Mouse (Mus musculus): Measurements from ENCODE around the gene BC030867. TPM values are rescaled to one million over a fixed set of nuclear protein-coding genes. Genes with fewer than 3 reads are reported as not detected.

BC030867 gene
- polyA plus RNA-seq, 1 experiment from 2014 or later, result 26.9 TPM

- 11% methylated on average over 9 of the region's 9 CpGs for WGBS
Measured at GRCm38 (mm10) chr11:102249351-102250090, 839 bp downstream of the BC030867 start.

GRCm38 (mm10) chr11:102257514-102257913 lies 8.8 kb downstream of the BC030867 start:
- Histone ChIP-seq H3K4me2 (ENCODE audit: low read depth, severe bottlenecking) (no peak overlapping the region), H3K27me3 (ENCODE audit: control insufficient read depth, insufficient read depth, low read length) (no peaks in the 10 kb centered on the region), H3K4me1 (ENCODE audit: control insufficient read depth, insufficient read depth, low read length) (peaks cover 3% of the 10 kb centered on the region; the same call in 1 of the 2 replicates), H3K36me3 (ENCODE audit: control insufficient read depth, insufficient read depth, low read length) (peaks cover 21% of the 10 kb centered on the region), H3K27ac (replicated peaks; ENCODE audit: low read depth, low read length) (no peak overlapping the region), H3K9ac (ENCODE audit: low read length) (no peak overlapping the region), H3K9me3 (ENCODE audit: control insufficient read depth, low read length) (no peaks in the 10 kb centered on the region), H3K4me3 (ENCODE audit: low read depth, low read length) (no peak overlapping the region)
- WGBS, result 36% methylated on average over 9 of the region's 9 CpGs
- DNase-seq (ENCODE audit: low spot score) (peak; percentile 67), ATAC-seq (ENCODE audit: insufficient number of reproducible peaks, low FRiP score, low TSS enrichment, low read depth) (no peak)

More at GRCm38 (mm10) chr11:102249351-102250090, 839 bp downstream of the BC030867 start:
- H3K4me1 ChIP-seq (ENCODE audit: control insufficient read depth, insufficient read depth, low read length), result peaks cover 8% of the 10 kb centered on the region; the same call in 1 of the 2 replicates
- H3K4me2 ChIP-seq (ENCODE audit: low read depth, severe bottlenecking), result peak overlapping the region; percentile 80
- H3K27ac ChIP-seq (replicated peaks; ENCODE audit: low read depth, low read length), result peak overlapping the region; percentile 64; the same call in 1 of the 2 replicates
- H3K27me3 ChIP-seq (ENCODE audit: control insufficient read depth, insufficient read depth, low read length), result no peaks in the 10 kb centered on the region
- DNase-seq (ENCODE audit: low spot score) (no peak), ATAC-seq (ENCODE audit: insufficient number of reproducible peaks, low FRiP score, low TSS enrichment, low read depth) (no peak)
- H3K9me3 ChIP-seq (ENCODE audit: control insufficient read depth, low read length), result no peaks in the 10 kb centered on the region
- H3K4me3 ChIP-seq (ENCODE audit: low read depth, low read length), result peak overlapping the region; percentile 83
- 0 out of 2 replicates have a peak, but pooled peaks cover 2% of the 10 kb centered on the region for H3K36me3 ChIP-seq (ENCODE audit: control insufficient read depth, insufficient read depth, low read length)
- H3K9ac ChIP-seq (ENCODE audit: low read length), result peak overlapping the region; percentile 73

GRCm38 (mm10) chr11:102258095-102258494 lies 9.4 kb downstream of the BC030867 start:
- Histone ChIP-seq H3K9me3 (ENCODE audit: control insufficient read depth, low read length) (no peaks in the 10 kb centered on the region), H3K9ac (ENCODE audit: low read length) (no peak overlapping the region), H3K36me3 (ENCODE audit: control insufficient read depth, insufficient read depth, low read length) (peaks cover 21% of the 10 kb centered on the region), H3K27ac (replicated peaks; ENCODE audit: low read depth, low read length) (no peak overlapping the region), H3K4me3 (ENCODE audit: low read depth, low read length) (no peak overlapping the region), H3K4me1 (ENCODE audit: control insufficient read depth, insufficient read depth, low read length) (peaks cover 3% of the 10 kb centered on the region; the same call in 1 of the 2 replicates), H3K4me2 (ENCODE audit: low read depth, severe bottlenecking) (no peak overlapping the region), H3K27me3 (ENCODE audit: control insufficient read depth, insufficient read depth, low read length) (no peaks in the 10 kb centered on the region)
- 85% methylated on average over 6 of the region's 6 CpGs for WGBS
- ATAC-seq (ENCODE audit: insufficient number of reproducible peaks, low FRiP score, low TSS enrichment, low read depth), result no peak
- no peak for DNase-seq (ENCODE audit: low spot score)

- no peak for DNase-seq (ENCODE audit: low spot score)
- no peak overlapping the region for H3K27ac ChIP-seq (replicated peaks; ENCODE audit: low read depth, low read length)
- H3K9me3 ChIP-seq (ENCODE audit: control insufficient read depth, low read length), result no peaks in the 10 kb centered on the region
- no peak for ATAC-seq (ENCODE audit: insufficient number of reproducible peaks, low FRiP score, low TSS enrichment, low read depth)
- H3K4me1 ChIP-seq (ENCODE audit: control insufficient read depth, insufficient read depth, low read length), result peaks cover 3% of the 10 kb centered on the region; the same call in 1 of the 2 replicates
- no peaks in the 10 kb centered on the region for H3K27me3 ChIP-seq (ENCODE audit: control insufficient read depth, insufficient read depth, low read length)
- H3K4me2 ChIP-seq (ENCODE audit: low read depth, severe bottlenecking), result no peak overlapping the region
- H3K4me3 ChIP-seq (ENCODE audit: low read depth, low read length), result no peak overlapping the region
- peaks cover 21% of the 10 kb centered on the region for H3K36me3 ChIP-seq (ENCODE audit: control insufficient read depth, insufficient read depth, low read length)
- no peak overlapping the region for H3K9ac ChIP-seq (ENCODE audit: low read length)
- 90% methylated on average over 3 of the region's 3 CpGs for WGBS
Measured at GRCm38 (mm10) chr11:102258521-102258920, 9.8 kb downstream of the BC030867 start.

- no peak overlapping the region for H3K27ac ChIP-seq (replicated peaks; ENCODE audit: low read depth, low read length)
- WGBS, result 95% methylated on average over 7 of the region's 7 CpGs
Measured at GRCm38 (mm10) chr11:102263211-102263610, 14.5 kb downstream of the BC030867 start.

GRCm38 (mm10) chr11:102265816-102266215 lies 17.1 kb downstream of the BC030867 start:
- DNase-seq (ENCODE audit: low spot score) (no peak), ATAC-seq (ENCODE audit: insufficient number of reproducible peaks, low FRiP score, low TSS enrichment, low read depth) (no peak)
- Histone ChIP-seq H3K4me1 (ENCODE audit: control insufficient read depth, insufficient read depth, low read length) (no peaks in the 10 kb centered on the region), H3K4me2 (ENCODE audit: low read depth, severe bottlenecking) (no peak overlapping the region), H3K4me3 (ENCODE audit: low read depth, low read length) (no peak overlapping the region), H3K9me3 (ENCODE audit: control insufficient read depth, low read length) (no peaks in the 10 kb centered on the region), H3K36me3 (ENCODE audit: control insufficient read depth, insufficient read depth, low read length) (peaks cover 14% of the 10 kb centered on the region), H3K9ac (ENCODE audit: low read length) (peak overlapping the region; percentile 7; the same call in 1 of the 2 replicates), H3K27ac (replicated peaks; ENCODE audit: low read depth, low read length) (no peak overlapping the region), H3K27me3 (ENCODE audit: control insufficient read depth, insufficient read depth, low read length) (no peaks in the 10 kb centered on the region)
- WGBS, result 60% methylated on average over 14 of the region's 14 CpGs

More at GRCm38 (mm10) chr11:102263211-102263610, 14.5 kb downstream of the BC030867 start:
- no peak for DNase-seq (ENCODE audit: low spot score)
- no peak for ATAC-seq (ENCODE audit: insufficient number of reproducible peaks, low FRiP score, low TSS enrichment, low read depth)
- Histone ChIP-seq H3K4me1 (ENCODE audit: control insufficient read depth, insufficient read depth, low read length) (no peaks in the 10 kb centered on the region), H3K4me2 (ENCODE audit: low read depth, severe bottlenecking) (no peak overlapping the region), H3K9ac (ENCODE audit: low read length) (no peak overlapping the region), H3K36me3 (ENCODE audit: control insufficient read depth, insufficient read depth, low read length) (peaks cover 20% of the 10 kb centered on the region), H3K9me3 (ENCODE audit: control insufficient read depth, low read length) (no peaks in the 10 kb centered on the region), H3K4me3 (ENCODE audit: low read depth, low read length) (no peak overlapping the region), H3K27me3 (ENCODE audit: control insufficient read depth, insufficient read depth, low read length) (no peaks in the 10 kb centered on the region)

GRCm38 (mm10) chr11:102266631-102267355 lies 18.1 kb downstream of the BC030867 start:
- no peaks in the 10 kb centered on the region for H3K9me3 ChIP-seq (ENCODE audit: control insufficient read depth, low read length)
- no peaks in the 10 kb centered on the region for H3K27me3 ChIP-seq (ENCODE audit: control insufficient read depth, insufficient read depth, low read length)
- no peaks in the 10 kb centered on the region for H3K4me1 ChIP-seq (ENCODE audit: control insufficient read depth, insufficient read depth, low read length)
- no peak overlapping the region for H3K4me3 ChIP-seq (ENCODE audit: low read depth, low read length)
- H3K27ac ChIP-seq (replicated peaks; ENCODE audit: low read depth, low read length), result no peak overlapping the region; the same call in 1 of the 2 replicates
- ATAC-seq (ENCODE audit: insufficient number of reproducible peaks, low FRiP score, low TSS enrichment, low read depth), result no peak
- no peak for DNase-seq (ENCODE audit: low spot score)
- H3K36me3 ChIP-seq (ENCODE audit: control insufficient read depth, insufficient read depth, low read length), result peaks cover 14% of the 10 kb centered on the region
- 89% methylated on average over 8 of the region's 8 CpGs for WGBS
- peak overlapping the region; percentile 37; the same call in 1 of the 2 replicates for H3K9ac ChIP-seq (ENCODE audit: low read length)
- H3K4me2 ChIP-seq (ENCODE audit: low read depth, severe bottlenecking), result no peak overlapping the region

- 12% methylated on average over 11 of the region's 11 CpGs for WGBS
- Histone ChIP-seq H3K27ac (replicated peaks; ENCODE audit: low read depth, low read length) (no peak overlapping the region; the same call in 1 of the 2 replicates), H3K9me3 (ENCODE audit: control insufficient read depth, low read length) (no peaks in the 10 kb centered on the region), H3K27me3 (ENCODE audit: control insufficient read depth, insufficient read depth, low read length) (no peaks in the 10 kb centered on the region), H3K4me3 (ENCODE audit: low read depth, low read length) (no peak overlapping the region), H3K4me2 (ENCODE audit: low read depth, severe bottlenecking) (no peak overlapping the region), H3K36me3 (ENCODE audit: control insufficient read depth, insufficient read depth, low read length) (peaks cover 8% of the 10 kb centered on the region; the same call in 1 of the 2 replicates), H3K4me1 (ENCODE audit: control insufficient read depth, insufficient read depth, low read length) (no peaks in the 10 kb centered on the region), H3K9ac (ENCODE audit: low read length) (peak overlapping the region; percentile 37; the same call in 1 of the 2 replicates)
- ATAC-seq (ENCODE audit: insufficient number of reproducible peaks, low FRiP score, low TSS enrichment, low read depth) (no peak), DNase-seq (ENCODE audit: low spot score) (peak; percentile 81)
Measured at GRCm38 (mm10) chr11:102267480-102267879, 18.8 kb downstream of the BC030867 start.

Data from limb, embryonic 11.5 days (tissue).